8 mouse cellular contexts compared by ENCODE assay signal in genomic region chr10:117432871-117433546, GRCm38 (mm10). TPM values are rescaled to one million over a fixed set of nuclear protein-coding genes. Genes with fewer than 3 reads are reported as not detected.
DNase-seq lines count a peak whose midpoint lies in the region; ATAC-seq and TF ChIP-seq lines count a peak whose summit lies in the region.
"Had no signal": no experiment of that assay in that cellular context is flagged by ENCODE, and none has a peak within 500 bp of the region (broad histone marks: within the 10 kb centered on the region; RNA-seq: fewer than 3 reads in every experiment).

No protein-coding gene starts in this region.

- dilution Hi-C loops in CH12.LX (cut with MboI; ENCODE audit: extremely low pct_ligation_motif_present, extremely low pct_unique_long_range_greater_than_20kb, low sequenced_read_pairs), result no loop called here

- 90% methylated on average over 7 of the region's 7 CpGs for WGBS in kidney, postnatal 0 days
- WGBS in liver, embryonic 13.5 days (ENCODE audit: insufficient replicate concordance), result 74% methylated on average over 7 of the region's 7 CpGs

- intact Hi-C loops in left cerebral cortex, postnatal 4 days (cut with DNase I), result loop anchor here (10.0 kb wide), 1 partner anchor 208 kb away; the partner anchor contains the start of gene Yeats4

- TF ChIP-seq CTCF in kidney, postnatal 0 days (IDR thresholded peaks at IDR 0.05; ENCODE audit: low read depth), result no peak
- no peak for TF ChIP-seq CTCF in CH12.LX (conservative IDR thresholded peaks at IDR 0.05 in 1 of 2, IDR thresholded peaks at IDR 0.05 in 1 of 2; ENCODE audit: low read depth in 2 of 2, low read length in 2 of 2)

- peaks cover 8% of the 10 kb centered on the region; the same call in 1 of the 2 replicates for H3K4me1 ChIP-seq in kidney, postnatal 0 days (replicated peaks; ENCODE audit: insufficient read depth, low read length)
- peaks cover 0 to 21% of the 10 kb centered on the region in 2 experiments; a peak in 2 of 4 replicates for H3K4me1 ChIP-seq in CH12.LX (ENCODE audit: control insufficient read depth in 1 of 2, insufficient read depth in 2 of 2)
- peaks cover 25% of the 10 kb centered on the region for H3K4me1 ChIP-seq in liver, embryonic 13.5 days (replicated peaks)

- no peak for TF ChIP-seq RAD21 in CH12.LX (IDR thresholded peaks at IDR 0.05; ENCODE audit: low read depth, low read length)

- H3K36me3 ChIP-seq in kidney, postnatal 0 days (ENCODE audit: insufficient read depth, low read length), result no peaks in the 10 kb centered on the region
- no peaks in the 10 kb centered on the region for H3K36me3 ChIP-seq in CH12.LX (replicated peaks in 1 of 2; ENCODE audit: control insufficient read depth in 1 of 2, insufficient read depth in 1 of 2, low read length in 1 of 2)
- H3K36me3 ChIP-seq in liver, embryonic 13.5 days, result no peaks in the 10 kb centered on the region

- H3K79me2 ChIP-seq in CH12.LX (replicated peaks; ENCODE audit: control insufficient read depth, extremely low read depth, insufficient read depth, poor library complexity, severe bottlenecking), result no peaks in the 10 kb centered on the region

- TF ChIP-seq EP300 in CH12.LX (IDR thresholded peaks at IDR 0.05; ENCODE audit: low read length), result no peak

- no peak overlapping the region for H3K27ac ChIP-seq in kidney, postnatal 0 days
- no peak overlapping the region for H3K27ac ChIP-seq in CH12.LX (ENCODE audit: insufficient read depth, low read depth)
- no peak overlapping the region for H3K27ac ChIP-seq in liver, embryonic 13.5 days

- in situ Hi-C loops in CH12.LX (cut with MboI; ENCODE audit: low pct_ligation_motif_present, low pct_unique_long_range_greater_than_20kb, low sequenced_read_pairs), result loop anchor here (25.0 kb wide), 1 partner anchor 171 kb away; no protein-coding TSS in a partner anchor

- no peak overlapping the region for H3K4me3 ChIP-seq in kidney, postnatal 0 days (replicated peaks; ENCODE audit: low read depth, low read length)
- H3K4me3 ChIP-seq in CH12.LX (replicated peaks in 1 of 3; ENCODE audit: low read depth in 2 of 3, low read length in 2 of 3, poor library complexity in 1 of 3), result no peak overlapping the region
- peak overlapping the region; percentile 30; the same call in 1 of the 2 replicates for H3K4me3 ChIP-seq in liver, embryonic 13.5 days (replicated peaks)
- H3K4me3 ChIP-seq: erythroblast, embryonic 14.5 days had no signal

- H3K9me3 ChIP-seq in kidney, postnatal 0 days (replicated peaks; ENCODE audit: low read length), result no peaks in the 10 kb centered on the region
- H3K9me3 ChIP-seq in CH12.LX (replicated peaks; ENCODE audit: low read length), result no peaks in the 10 kb centered on the region
- no peaks in the 10 kb centered on the region for H3K9me3 ChIP-seq in liver, embryonic 13.5 days (replicated peaks)

- DNase-seq in kidney, postnatal 0 days (ENCODE audit: low spot score), result no peak
- DNase-seq in kidney, postnatal 10 days, result no peak
- DNase-seq in CH12.LX (ENCODE audit: extremely low read depth) (no peak), ZHBTc4 (ENCODE audit: low read depth, low spot score) (peak; percentile 59)
- DNase-seq in liver, embryonic 13.5 days, result no peak
- no peak for DNase-seq in retina, postnatal 1 day
- no peak for DNase-seq in left cerebral cortex, postnatal 4 days

- ATAC-seq in kidney, postnatal 0 days (replicated peaks; ENCODE audit: low FRiP score, low read depth), result no peak
- no peak for ATAC-seq in liver, embryonic 13.5 days (ENCODE audit: low read depth)

- TF ChIP-seq POLR2A in CH12.LX (IDR thresholded peaks at IDR 0.05; ENCODE audit: low read depth, low read length), result no peak

- no peak overlapping the region for H3K9ac ChIP-seq in kidney, postnatal 0 days (ENCODE audit: low read depth, low read length)
- H3K9ac ChIP-seq in CH12.LX (ENCODE audit: insufficient read depth, low read depth), result no peak overlapping the region
- H3K9ac ChIP-seq in liver, embryonic 13.5 days, result no peak overlapping the region

- peak overlapping the region; percentile 49; the same call in 1 of the 2 replicates for H3K4me2 ChIP-seq in kidney, postnatal 0 days (ENCODE audit: low read length)
- H3K4me2 ChIP-seq in CH12.LX (ENCODE audit: insufficient read depth, low read depth, poor library complexity, severe bottlenecking), result no peak overlapping the region
- H3K4me2 ChIP-seq in liver, embryonic 13.5 days, result peak overlapping the region; percentile 49

- H3K27me3 ChIP-seq in kidney, postnatal 0 days (ENCODE audit: insufficient read depth, low read length), result no peaks in the 10 kb centered on the region
- no peaks in the 10 kb centered on the region for H3K27me3 ChIP-seq in CH12.LX (replicated peaks)
- H3K27me3 ChIP-seq in liver, embryonic 13.5 days, result no peaks in the 10 kb centered on the region

TF ChIP-seq in CH12.LX, 34 proteins besides CTCF, POLR2A, EP300 and RAD21:
- TF ChIP-seq MAFK (IDR thresholded peaks at IDR 0.05; ENCODE audit: insufficient replicate concordance, low read length) (0 out of 2 replicates have a peak, but pooled peaks have one; percentile 10), MAX (IDR thresholded peaks at IDR 0.05; ENCODE audit: low read length) (no peak), HCFC1 (IDR thresholded peaks at IDR 0.05; ENCODE audit: low read depth, low read length) (no peak), GABPA (IDR thresholded peaks at IDR 0.05; ENCODE audit: insufficient replicate concordance, low read depth, low read length) (no peak), PAX5 (IDR thresholded peaks at IDR 0.05; ENCODE audit: low read length) (no peak), IRF4 (IDR thresholded peaks at IDR 0.05; ENCODE audit: low read depth, low read length) (no peak), E2F4 (IDR thresholded peaks at IDR 0.05; ENCODE audit: insufficient replicate concordance, low read depth, low read length) (no peak)
TF ChIP-seq in CH12.LX: peak in this region for 1.

RNA-seq across cellular contexts. Expression of gene Cpsf6, which starts 53.2 kb away (rescaled TPM):
- polyA plus RNA-seq in kidney, postnatal 0 days (2015; fragmentation: Nextera tagmentation; extraction: Ambion mirVana), result 111 and 120 TPM in 2 replicates
- total RNA-seq in CH12.LX (2012; rRNA removed), result 87.6 and 109 TPM in 2 replicates
- total RNA-seq in CH12.LX (2014; rRNA removed), result 114 and 128 TPM in 2 replicates
- polyA plus RNA-seq in CH12.LX (2012; ENCODE audit: insufficient read length, low read depth), result 94.2 and 99.5 TPM in 2 replicates
- polyA plus RNA-seq in liver, embryonic 13.5 days (2015; fragmentation: Nextera tagmentation; extraction: Ambion mirVana), result 69.2 and 87.2 TPM in 2 replicates
- total RNA-seq in left cerebral cortex, postnatal 4 days (2021), result 100 to 1,000 TPM; 145 to 163 TPM
